Mouse (Mus musculus): ENCODE measurements around the gene Wscd1. TPM values are rescaled to one million over a fixed set of nuclear protein-coding genes. Genes with fewer than 3 reads are reported as not detected.
A peak's percentile ranks its signal among the peaks of the same experiment; 100 is the strongest.

Gene Wscd1
- polyA plus RNA-seq (2014; fragmentation: Nextera tagmentation; extraction: Ambion mirVana) = 23.1 and 31.7 TPM in 2 replicates

DNA sequence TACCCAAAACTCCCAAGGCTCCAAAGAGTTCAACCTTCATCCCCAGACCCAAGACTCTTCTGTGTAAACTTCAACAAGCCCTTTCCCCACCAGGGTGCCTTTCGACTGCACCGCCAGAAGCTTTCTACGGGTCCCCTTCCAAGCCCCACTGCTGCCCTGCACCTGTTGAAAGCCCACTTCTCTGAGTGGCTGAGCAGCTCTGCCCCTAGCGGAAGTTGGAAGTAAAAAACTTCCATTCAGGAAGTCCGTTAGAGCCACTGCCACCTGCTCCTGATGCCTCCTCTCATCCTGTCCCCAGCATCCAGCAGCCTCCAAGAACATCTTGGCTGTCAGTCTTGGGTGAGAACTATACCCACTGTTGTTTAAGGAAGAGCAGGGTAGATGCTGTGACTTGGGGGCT lies at the start of gene Wscd1:
Wscd1 (plus strand) TSS at position 250 of the 400 bp plus-strand sequence.
- H3K9me3 ChIP-seq (replicated peaks; ENCODE audit: control insufficient read depth, low read length) = no peaks in the 10 kb centered on the region
- H3K4me2 ChIP-seq (ENCODE audit: low read length) = peak within 1 kb of the TSS; percentile 94
- H3K36me3 ChIP-seq (ENCODE audit: control insufficient read depth, insufficient read depth, low read length) = no peaks in the 10 kb centered on the region
- H3K9ac ChIP-seq (ENCODE audit: low read length) = peak within 1 kb of the TSS; percentile 91
- H3K27me3 ChIP-seq (replicated peaks; ENCODE audit: control insufficient read depth, insufficient read depth, low read length) = no peaks in the 10 kb centered on the region
- H3K27ac ChIP-seq (ENCODE audit: low read depth, low read length) = peak within 1 kb of the TSS; percentile 70
- peaks cover 29% of the 10 kb centered on the region for H3K4me1 ChIP-seq (ENCODE audit: control insufficient read depth, insufficient read depth, low read length)
- ATAC-seq (0 out of 2 replicates have a peak, but pooled peaks have one; percentile 1), DNase-seq (ENCODE audit: low spot score) (peak; percentile 83)
- WGBS = 2% methylated on average over 5 of the region's 5 CpGs
- H3K4me3 ChIP-seq (ENCODE audit: low read depth, low read length) = peak within 1 kb of the TSS; percentile 86

DNA sequence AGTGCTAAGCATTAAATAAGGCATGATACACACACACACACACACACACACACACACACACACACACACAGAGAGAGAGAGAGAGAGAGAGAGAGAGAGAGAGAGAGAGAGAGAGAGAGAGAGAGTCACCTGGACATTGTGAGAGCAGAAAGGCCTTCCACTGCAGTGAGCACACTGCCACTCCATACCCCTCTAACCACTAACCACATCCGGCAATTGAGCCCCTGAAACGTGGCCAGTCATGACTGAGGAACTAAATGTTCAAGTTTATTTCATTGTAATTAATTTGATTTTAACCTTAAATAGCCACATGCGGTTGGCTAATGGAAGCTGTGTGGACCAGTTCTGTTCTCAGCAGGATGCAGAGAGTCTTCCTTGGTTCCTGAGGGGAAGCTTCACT lies 21.7 kb upstream of the Wscd1 start:
- no peak overlapping the region for H3K27ac ChIP-seq (ENCODE audit: low read depth, low read length)
- H3K9ac ChIP-seq (ENCODE audit: low read length) = no peak overlapping the region
- ATAC-seq = no peak
- 84% methylated on average over 3 of the region's 3 CpGs for WGBS
- H3K4me1 ChIP-seq (ENCODE audit: control insufficient read depth, insufficient read depth, low read length) = no peaks in the 10 kb centered on the region
- no peak overlapping the region for H3K4me2 ChIP-seq (ENCODE audit: low read length)
- H3K4me3 ChIP-seq (ENCODE audit: low read depth, low read length) = no peak overlapping the region
- H3K36me3 ChIP-seq (ENCODE audit: control insufficient read depth, insufficient read depth, low read length) = no peaks in the 10 kb centered on the region
- H3K9me3 ChIP-seq (replicated peaks; ENCODE audit: control insufficient read depth, low read length) = no peaks in the 10 kb centered on the region
- DNase-seq (ENCODE audit: low spot score) = no peak
- no peaks in the 10 kb centered on the region for H3K27me3 ChIP-seq (replicated peaks; ENCODE audit: control insufficient read depth, insufficient read depth, low read length)

DNA sequence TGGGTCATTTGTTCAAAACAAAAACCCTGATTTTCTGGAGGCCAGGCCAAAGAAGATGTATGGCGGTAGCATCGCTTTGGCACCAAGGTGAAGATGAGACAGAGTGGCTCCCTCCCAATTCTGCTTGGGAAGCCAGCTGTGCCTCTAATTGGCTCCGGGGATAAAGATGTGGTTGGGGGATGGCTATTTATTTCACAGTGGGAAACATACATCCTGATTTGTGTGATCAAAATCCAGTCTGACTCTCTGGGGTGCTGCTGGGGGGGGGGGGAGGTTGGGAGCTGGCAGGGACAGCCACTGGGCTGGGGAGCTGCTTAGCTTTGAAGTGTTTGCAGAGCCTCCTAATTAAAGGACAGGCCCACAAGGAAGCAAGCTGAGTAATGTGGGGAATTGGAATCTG lies 20.4 kb upstream of the Wscd1 start:
- H3K4me3 ChIP-seq (ENCODE audit: low read depth, low read length) = no peak overlapping the region
- no peak overlapping the region for H3K4me2 ChIP-seq (ENCODE audit: low read length)
- H3K27ac ChIP-seq (ENCODE audit: low read depth, low read length) = no peak overlapping the region
- 40% methylated on average over 3 of the region's 3 CpGs for WGBS
- DNase-seq (ENCODE audit: low spot score) (peak; percentile 35), ATAC-seq (no peak)
- H3K27me3 ChIP-seq (replicated peaks; ENCODE audit: control insufficient read depth, insufficient read depth, low read length) = no peaks in the 10 kb centered on the region
- H3K36me3 ChIP-seq (ENCODE audit: control insufficient read depth, insufficient read depth, low read length) = no peaks in the 10 kb centered on the region
- H3K9me3 ChIP-seq (replicated peaks; ENCODE audit: control insufficient read depth, low read length) = no peaks in the 10 kb centered on the region
- no peaks in the 10 kb centered on the region for H3K4me1 ChIP-seq (ENCODE audit: control insufficient read depth, insufficient read depth, low read length)
- H3K9ac ChIP-seq (ENCODE audit: low read length) = no peak overlapping the region

DNA sequence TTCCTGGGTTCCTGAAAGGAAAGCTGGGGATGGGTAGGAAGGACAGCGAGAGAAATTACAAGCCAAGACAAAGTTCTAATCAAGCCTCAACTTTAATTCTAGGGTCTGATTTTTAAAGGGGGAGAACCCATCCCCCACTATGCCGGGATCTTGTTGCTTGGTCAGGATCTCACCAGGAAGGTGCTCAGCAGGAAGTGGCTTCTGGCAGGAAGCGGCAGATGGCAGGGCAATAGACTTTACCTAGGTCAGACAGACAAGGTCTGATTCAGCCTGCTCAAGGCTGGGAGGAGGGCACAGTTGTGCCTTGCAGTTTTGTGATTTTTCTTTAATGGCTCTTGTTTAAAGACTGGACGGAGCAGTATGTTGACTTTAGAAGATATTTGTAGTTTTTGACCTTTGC lies 15.9 kb upstream of the Wscd1 start:
- no peak for ATAC-seq
- WGBS = 82% methylated on average over 4 of the region's 4 CpGs
- no peaks in the 10 kb centered on the region for H3K36me3 ChIP-seq (ENCODE audit: control insufficient read depth, insufficient read depth, low read length)

DNA sequence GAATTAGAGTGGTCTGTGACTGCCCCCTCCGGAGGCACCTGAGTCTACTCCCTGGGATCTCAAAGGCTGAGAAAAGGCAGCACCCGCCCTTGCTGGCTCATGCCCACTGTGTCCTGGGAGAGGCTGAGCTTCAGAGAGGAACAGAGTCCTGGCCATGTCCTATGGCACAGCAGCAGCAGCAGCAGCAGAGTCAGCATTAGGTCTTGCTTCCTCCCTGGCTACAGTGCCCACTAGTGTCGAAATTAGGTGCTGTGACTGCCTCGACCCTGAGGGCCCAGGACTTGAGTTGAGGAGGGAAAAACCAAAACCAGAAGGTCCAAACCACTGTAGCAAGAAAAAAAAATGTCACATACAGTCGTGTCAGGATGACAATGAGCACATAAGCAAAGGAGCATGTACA lies 12.6 kb upstream of the Wscd1 start:
- DNase-seq (ENCODE audit: low spot score) (peak; percentile 32), ATAC-seq (peak; percentile 54; the same call in 1 of the 2 replicates)
- no peaks in the 10 kb centered on the region for H3K36me3 ChIP-seq (ENCODE audit: control insufficient read depth, insufficient read depth, low read length)
- no peak overlapping the region for H3K27ac ChIP-seq (ENCODE audit: low read depth, low read length)
- H3K4me3 ChIP-seq (ENCODE audit: low read depth, low read length) = no peak overlapping the region
- H3K27me3 ChIP-seq (replicated peaks; ENCODE audit: control insufficient read depth, insufficient read depth, low read length) = no peaks in the 10 kb centered on the region
- H3K4me1 ChIP-seq (ENCODE audit: control insufficient read depth, insufficient read depth, low read length) = no peaks in the 10 kb centered on the region; the same call in 1 of the 2 replicates
- no peak overlapping the region for H3K9ac ChIP-seq (ENCODE audit: low read length)
- no peak overlapping the region for H3K4me2 ChIP-seq (ENCODE audit: low read length)
- 38% methylated on average over 5 of the region's 5 CpGs for WGBS
- H3K9me3 ChIP-seq (replicated peaks; ENCODE audit: control insufficient read depth, low read length) = no peaks in the 10 kb centered on the region

More for the DNA sequence above, 15.9 kb upstream of the Wscd1 start:
- Histone ChIP-seq H3K4me2 (ENCODE audit: low read length) (no peak overlapping the region), H3K9ac (ENCODE audit: low read length) (no peak overlapping the region), H3K4me3 (ENCODE audit: low read depth, low read length) (no peak overlapping the region), H3K27me3 (replicated peaks; ENCODE audit: control insufficient read depth, insufficient read depth, low read length) (no peaks in the 10 kb centered on the region), H3K4me1 (ENCODE audit: control insufficient read depth, insufficient read depth, low read length) (no peaks in the 10 kb centered on the region; the same call in 1 of the 2 replicates), H3K9me3 (replicated peaks; ENCODE audit: control insufficient read depth, low read length) (no peaks in the 10 kb centered on the region), H3K27ac (ENCODE audit: low read depth, low read length) (no peak overlapping the region)
- DNase-seq (ENCODE audit: low spot score) = no peak

DNA sequence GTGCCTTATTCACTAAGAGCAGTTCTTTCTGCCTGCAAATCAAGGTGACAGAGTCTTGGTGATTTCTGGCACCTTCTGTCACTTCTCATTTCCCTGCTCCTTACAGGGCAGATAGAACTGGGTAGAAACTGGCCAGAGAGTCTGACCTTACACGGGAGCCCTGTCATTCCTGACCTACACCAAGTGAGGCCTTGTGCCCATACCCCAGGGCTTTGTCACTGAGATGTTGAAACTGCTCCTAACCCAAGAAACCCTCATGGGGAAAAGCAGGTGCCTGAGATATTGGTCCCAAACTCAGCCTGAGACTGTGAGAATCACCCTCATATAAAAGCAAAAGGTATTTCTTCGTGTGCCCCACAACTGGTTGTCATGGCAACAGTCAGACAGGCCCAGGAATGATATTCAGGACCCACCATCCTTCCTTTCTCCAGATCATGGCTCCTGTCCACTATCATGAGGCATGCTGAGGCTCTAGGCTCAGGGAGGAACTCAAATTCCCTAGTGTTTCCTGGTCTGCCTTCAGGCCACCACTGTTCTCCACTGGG lies 11.1 kb upstream of the Wscd1 start:
- H3K4me3 ChIP-seq (ENCODE audit: low read depth, low read length) = no peak overlapping the region
- no peak overlapping the region for H3K9ac ChIP-seq (ENCODE audit: low read length)
- H3K4me2 ChIP-seq (ENCODE audit: low read length) = no peak overlapping the region
- DNase-seq (ENCODE audit: low spot score) (peak; percentile 29), ATAC-seq (no peak)
- H3K36me3 ChIP-seq (ENCODE audit: control insufficient read depth, insufficient read depth, low read length) = no peaks in the 10 kb centered on the region
- WGBS = 57% methylated on average over 2 of the region's 2 CpGs
- no peaks in the 10 kb centered on the region; the same call in 1 of the 2 replicates for H3K4me1 ChIP-seq (ENCODE audit: control insufficient read depth, insufficient read depth, low read length)
- H3K27me3 ChIP-seq (replicated peaks; ENCODE audit: control insufficient read depth, insufficient read depth, low read length) = no peaks in the 10 kb centered on the region
- no peaks in the 10 kb centered on the region for H3K9me3 ChIP-seq (replicated peaks; ENCODE audit: control insufficient read depth, low read length)
- no peak overlapping the region for H3K27ac ChIP-seq (ENCODE audit: low read depth, low read length)

DNA sequence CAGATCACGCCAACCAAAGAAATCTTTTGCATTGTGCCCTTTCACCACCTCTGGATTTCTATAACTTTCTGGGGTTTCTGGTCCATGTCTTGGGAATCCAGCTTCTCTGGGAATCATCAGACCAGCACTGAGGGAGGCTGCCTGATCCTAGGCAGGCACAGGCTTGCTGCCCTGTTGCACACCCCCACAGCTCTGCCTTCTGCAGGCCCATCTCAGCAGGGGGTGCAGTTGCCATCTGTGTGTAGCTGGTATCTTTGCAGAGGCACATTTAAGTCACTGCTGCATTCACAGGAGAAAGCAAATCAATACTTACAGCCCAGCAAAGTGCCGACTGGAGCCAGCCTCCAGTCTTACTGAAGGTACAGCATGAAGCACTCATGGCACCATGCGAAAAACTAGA lies 3.8 kb upstream of the Wscd1 start:
- H3K4me2 ChIP-seq (ENCODE audit: low read length) = no peak overlapping the region
- H3K36me3 ChIP-seq (ENCODE audit: control insufficient read depth, insufficient read depth, low read length) = no peaks in the 10 kb centered on the region
- no peak overlapping the region for H3K27ac ChIP-seq (ENCODE audit: low read depth, low read length)
- H3K27me3 ChIP-seq (replicated peaks; ENCODE audit: control insufficient read depth, insufficient read depth, low read length) = no peaks in the 10 kb centered on the region
- no peak overlapping the region for H3K9ac ChIP-seq (ENCODE audit: low read length)
- no peaks in the 10 kb centered on the region for H3K9me3 ChIP-seq (replicated peaks; ENCODE audit: control insufficient read depth, low read length)
- no peak overlapping the region for H3K4me3 ChIP-seq (ENCODE audit: low read depth, low read length)
- WGBS = 81% methylated on average over 3 of the region's 3 CpGs
- no peak for ATAC-seq
- no peak for DNase-seq (ENCODE audit: low spot score)
- H3K4me1 ChIP-seq (ENCODE audit: control insufficient read depth, insufficient read depth, low read length) = peaks cover 6% of the 10 kb centered on the region; the same call in 1 of the 2 replicates

DNA sequence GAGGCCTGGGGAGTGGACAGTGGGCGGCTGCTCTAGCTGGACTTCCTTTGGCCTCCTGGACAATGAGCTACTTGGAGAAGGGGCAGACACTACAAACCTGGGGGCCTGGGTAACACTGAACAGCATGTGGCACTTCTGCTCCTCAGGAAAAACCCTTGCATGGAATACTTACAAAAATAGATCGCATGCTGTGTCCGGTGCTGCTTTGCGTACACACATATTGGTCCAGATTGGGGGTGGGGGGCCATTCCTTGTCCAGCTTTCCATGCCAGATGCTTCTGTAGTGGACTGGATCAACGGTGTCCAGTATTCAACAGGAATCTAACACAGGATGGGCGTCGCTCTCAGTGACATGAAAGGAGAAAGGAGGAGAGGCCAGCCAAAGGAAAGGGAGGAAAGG lies 2.0 kb upstream of the Wscd1 start:
- Histone ChIP-seq H3K4me1 (ENCODE audit: control insufficient read depth, insufficient read depth, low read length) (peaks cover 17% of the 10 kb centered on the region), H3K27me3 (replicated peaks; ENCODE audit: control insufficient read depth, insufficient read depth, low read length) (no peaks in the 10 kb centered on the region), H3K36me3 (ENCODE audit: control insufficient read depth, insufficient read depth, low read length) (no peaks in the 10 kb centered on the region), H3K9ac (ENCODE audit: low read length) (no peak overlapping the region), H3K4me3 (ENCODE audit: low read depth, low read length) (no peak overlapping the region), H3K9me3 (replicated peaks; ENCODE audit: control insufficient read depth, low read length) (no peaks in the 10 kb centered on the region), H3K27ac (ENCODE audit: low read depth, low read length) (no peak overlapping the region), H3K4me2 (ENCODE audit: low read length) (no peak overlapping the region)
- ATAC-seq = no peak
- WGBS = 67% methylated on average over 7 of the region's 7 CpGs
- no peak for DNase-seq (ENCODE audit: low spot score)

DNA sequence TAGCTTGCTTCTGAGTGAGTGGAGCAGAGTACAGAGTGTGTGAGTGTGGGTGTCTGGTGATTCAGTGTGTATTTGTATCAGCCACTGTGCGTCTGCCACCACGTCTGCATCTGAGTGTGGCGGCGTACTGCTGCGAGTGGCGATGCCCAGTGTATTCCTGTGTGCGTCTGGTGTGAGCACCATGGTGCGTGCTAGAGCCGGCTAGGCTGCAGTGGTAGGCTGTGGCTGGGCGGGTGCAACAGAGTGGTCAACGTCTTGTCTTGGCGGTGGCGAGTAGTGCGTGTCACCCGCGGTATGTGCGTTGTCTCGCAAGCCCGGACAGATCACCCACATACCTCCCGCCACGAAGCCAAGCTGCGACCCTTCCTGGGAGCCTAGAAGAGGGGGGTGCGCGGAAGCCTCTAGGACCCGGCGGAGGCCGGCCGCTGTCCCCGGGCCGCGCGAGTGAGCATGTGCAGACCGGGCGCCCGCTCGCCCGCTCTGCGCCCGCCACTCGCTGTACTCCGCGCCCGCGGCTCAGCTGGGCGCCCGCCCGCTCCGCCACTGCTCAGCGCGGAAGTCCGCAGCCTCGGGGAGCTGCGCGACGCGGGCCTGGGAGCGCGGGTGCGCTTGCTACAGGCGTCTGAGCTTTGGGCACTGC lies 934 bp downstream of the Wscd1 start:
- WGBS = under 1% methylated on average over 58 of the region's 60 CpGs
- H3K9ac ChIP-seq (ENCODE audit: low read length) = peak overlapping the region; percentile 91
- peak; percentile 85 for DNase-seq (ENCODE audit: low spot score)
- H3K4me1 ChIP-seq (ENCODE audit: control insufficient read depth, insufficient read depth, low read length) = peaks cover 34% of the 10 kb centered on the region
- peak overlapping the region; percentile 94 for H3K4me2 ChIP-seq (ENCODE audit: low read length)
- peak; percentile 95 for ATAC-seq
- H3K27me3 ChIP-seq (replicated peaks; ENCODE audit: control insufficient read depth, insufficient read depth, low read length) = no peaks in the 10 kb centered on the region
- peak overlapping the region; percentile 86 for H3K4me3 ChIP-seq (ENCODE audit: low read depth, low read length)
- no peaks in the 10 kb centered on the region for H3K36me3 ChIP-seq (ENCODE audit: control insufficient read depth, insufficient read depth, low read length)
- no peaks in the 10 kb centered on the region for H3K9me3 ChIP-seq (replicated peaks; ENCODE audit: control insufficient read depth, low read length)
- peak overlapping the region; percentile 70 for H3K27ac ChIP-seq (ENCODE audit: low read depth, low read length)
